Mouse (Mus musculus): ENCODE measurements around the gene Olfr1411. TPM values are rescaled to one million over a fixed set of nuclear protein-coding genes. Genes with fewer than 3 reads are reported as not detected.

Gene Olfr1411
- total and polyA plus RNA-seq, 2 experiments from 2014 or later, result not detected

GRCm38 (mm10) chr1:92634976-92635599 is 40.9 kb downstream of the Olfr1411 start:
- no peaks in the 10 kb centered on the region for H3K4me1 ChIP-seq (ENCODE audit: control insufficient read depth, insufficient read depth)
- H3K27ac ChIP-seq (ENCODE audit: low read depth), result no peak overlapping the region
- no peaks in the 10 kb centered on the region for H3K9me3 ChIP-seq (replicated peaks; ENCODE audit: control insufficient read depth, low read length)
- no peak overlapping the region for H3K4me3 ChIP-seq (ENCODE audit: low read depth, low read length)
- DNase-seq (ENCODE audit: low spot score), result no peak
- H3K4me2 ChIP-seq (ENCODE audit: low read depth, low read length), result no peak overlapping the region
- no peak overlapping the region for H3K9ac ChIP-seq (replicated peaks; ENCODE audit: low read depth, low read length)
- no peaks in the 10 kb centered on the region for H3K27me3 ChIP-seq (ENCODE audit: control insufficient read depth, insufficient read depth, low read length)
- 75% methylated on average over 4 of the region's 4 CpGs for WGBS
- peaks cover 27% of the 10 kb centered on the region for H3K36me3 ChIP-seq (replicated peaks; ENCODE audit: control insufficient read depth, insufficient read depth, low read length)
- ATAC-seq (ENCODE audit: insufficient read depth, low read depth), result no peak
- no peak for TF ChIP-seq CTCF (IDR thresholded peaks at IDR 0.05; ENCODE audit: low read depth)
- TF ChIP-seq EP300 (IDR thresholded peaks at IDR 0.05; ENCODE audit: low read depth), result no peak

GRCm38 (mm10) chr1:92636015-92636414 is 41.8 kb downstream of the Olfr1411 start:
- Histone ChIP-seq H3K27me3 (ENCODE audit: control insufficient read depth, insufficient read depth, low read length) (no peaks in the 10 kb centered on the region), H3K9me3 (replicated peaks; ENCODE audit: control insufficient read depth, low read length) (no peaks in the 10 kb centered on the region), H3K4me1 (ENCODE audit: control insufficient read depth, insufficient read depth) (peaks cover 7% of the 10 kb centered on the region), H3K36me3 (replicated peaks; ENCODE audit: control insufficient read depth, insufficient read depth, low read length) (peaks cover 27% of the 10 kb centered on the region), H3K4me3 (ENCODE audit: low read depth, low read length) (no peak overlapping the region), H3K4me2 (ENCODE audit: low read depth, low read length) (no peak overlapping the region), H3K27ac (ENCODE audit: low read depth) (no peak overlapping the region), H3K9ac (replicated peaks; ENCODE audit: low read depth, low read length) (no peak overlapping the region)
- ATAC-seq (ENCODE audit: insufficient read depth, low read depth), result no peak
- TF ChIP-seq EP300 (IDR thresholded peaks at IDR 0.05; ENCODE audit: low read depth), result no peak
- no peak for TF ChIP-seq CTCF (IDR thresholded peaks at IDR 0.05; ENCODE audit: low read depth)
- WGBS, result 85% methylated on average over 8 of the region's 8 CpGs
- no peak for DNase-seq (ENCODE audit: low spot score)

- Histone ChIP-seq H3K4me1 (ENCODE audit: control insufficient read depth, insufficient read depth) (peaks cover 9% of the 10 kb centered on the region), H3K4me2 (ENCODE audit: low read depth, low read length) (no peak overlapping the region), H3K27me3 (ENCODE audit: control insufficient read depth, insufficient read depth, low read length) (no peaks in the 10 kb centered on the region), H3K9me3 (replicated peaks; ENCODE audit: control insufficient read depth, low read length) (no peaks in the 10 kb centered on the region), H3K36me3 (replicated peaks; ENCODE audit: control insufficient read depth, insufficient read depth, low read length) (peaks cover 27% of the 10 kb centered on the region), H3K4me3 (ENCODE audit: low read depth, low read length) (no peak overlapping the region), H3K9ac (replicated peaks; ENCODE audit: low read depth, low read length) (no peak overlapping the region), H3K27ac (ENCODE audit: low read depth) (no peak overlapping the region)
- ATAC-seq (ENCODE audit: insufficient read depth, low read depth), result no peak
- no peak for DNase-seq (ENCODE audit: low spot score)
- 88% methylated on average over 11 of the region's 11 CpGs for WGBS
- TF ChIP-seq CTCF (IDR thresholded peaks at IDR 0.05; ENCODE audit: low read depth) (no peak), EP300 (IDR thresholded peaks at IDR 0.05; ENCODE audit: low read depth) (no peak)
Measured at GRCm38 (mm10) chr1:92636676-92637075, 42.5 kb downstream of the Olfr1411 start.

- Histone ChIP-seq H3K4me1 (ENCODE audit: control insufficient read depth, insufficient read depth) (peaks cover 16% of the 10 kb centered on the region), H3K9me3 (replicated peaks; ENCODE audit: control insufficient read depth, low read length) (no peaks in the 10 kb centered on the region), H3K4me2 (ENCODE audit: low read depth, low read length) (no peak overlapping the region), H3K27ac (ENCODE audit: low read depth) (no peak overlapping the region), H3K27me3 (ENCODE audit: control insufficient read depth, insufficient read depth, low read length) (no peaks in the 10 kb centered on the region), H3K36me3 (replicated peaks; ENCODE audit: control insufficient read depth, insufficient read depth, low read length) (peaks cover 27% of the 10 kb centered on the region), H3K9ac (replicated peaks; ENCODE audit: low read depth, low read length) (no peak overlapping the region), H3K4me3 (ENCODE audit: low read depth, low read length) (no peak overlapping the region)
- TF ChIP-seq CTCF (IDR thresholded peaks at IDR 0.05; ENCODE audit: low read depth), result no peak
- no peak for TF ChIP-seq EP300 (IDR thresholded peaks at IDR 0.05; ENCODE audit: low read depth)
- ATAC-seq (ENCODE audit: insufficient read depth, low read depth) (no peak), DNase-seq (ENCODE audit: low spot score) (no peak)
- WGBS, result 88% methylated on average over 15 of the region's 15 CpGs
Measured at GRCm38 (mm10) chr1:92637501-92638172, 43.4 kb downstream of the Olfr1411 start.

GRCm38 (mm10) chr1:92638181-92638580 is 44.0 kb downstream of the Olfr1411 start:
- ATAC-seq (ENCODE audit: insufficient read depth, low read depth) (no peak), DNase-seq (ENCODE audit: low spot score) (no peak)
- Histone ChIP-seq H3K4me3 (ENCODE audit: low read depth, low read length) (no peak overlapping the region), H3K4me1 (ENCODE audit: control insufficient read depth, insufficient read depth) (peaks cover 17% of the 10 kb centered on the region), H3K9me3 (replicated peaks; ENCODE audit: control insufficient read depth, low read length) (no peaks in the 10 kb centered on the region), H3K4me2 (ENCODE audit: low read depth, low read length) (no peak overlapping the region), H3K36me3 (replicated peaks; ENCODE audit: control insufficient read depth, insufficient read depth, low read length) (peaks cover 27% of the 10 kb centered on the region), H3K27me3 (ENCODE audit: control insufficient read depth, insufficient read depth, low read length) (no peaks in the 10 kb centered on the region), H3K27ac (ENCODE audit: low read depth) (no peak overlapping the region), H3K9ac (replicated peaks; ENCODE audit: low read depth, low read length) (no peak overlapping the region)
- no peak for TF ChIP-seq EP300 (IDR thresholded peaks at IDR 0.05; ENCODE audit: low read depth)
- TF ChIP-seq CTCF (IDR thresholded peaks at IDR 0.05; ENCODE audit: low read depth), result no peak
- WGBS, result 89% methylated on average over 3 of the region's 3 CpGs

Measured in heart, postnatal 0 days (tissue).